Mouse (Mus musculus): ENCODE measurements around the gene Hsd3b7.

Hsd3b7 gene

GRCm38 (mm10) chr7:127800435-127801009 is at the start of gene Hsd3b7:
Hsd3b7 (plus strand) TSS chr7:127800604.
- DNase-seq (ENCODE audit: low read depth, low spot score), result no peak

GRCm38 (mm10) chr7:127751619-127752018 is 48.8 kb upstream of the Hsd3b7 start:
- DNase-seq (ENCODE audit: low read depth, low spot score), result no peak

- DNase-seq (ENCODE audit: low read depth, low spot score), result no peak
These were observed 48.3 kb upstream of the Hsd3b7 start for GRCm38 (mm10) chr7:127752069-127752468.

- DNase-seq (ENCODE audit: low read depth, low spot score), result no peak
These were observed 47.2 kb upstream of the Hsd3b7 start for GRCm38 (mm10) chr7:127753158-127753557.

GRCm38 (mm10) chr7:127753741-127754140 is 46.7 kb upstream of the Hsd3b7 start:
- no peak for DNase-seq (ENCODE audit: low read depth, low spot score)

- no peak for DNase-seq (ENCODE audit: low read depth, low spot score)
These were observed 40.7 kb upstream of the Hsd3b7 start for GRCm38 (mm10) chr7:127759716-127760115.

- DNase-seq (ENCODE audit: low read depth, low spot score), result no peak
These were observed 39.9 kb upstream of the Hsd3b7 start for GRCm38 (mm10) chr7:127760478-127760877.

GRCm38 (mm10) chr7:127761026-127761425 is 39.4 kb upstream of the Hsd3b7 start:
- DNase-seq (ENCODE audit: low read depth, low spot score), result no peak

- no peak for DNase-seq (ENCODE audit: low read depth, low spot score)
These were observed 36.8 kb upstream of the Hsd3b7 start for GRCm38 (mm10) chr7:127763642-127764041.

- no peak for DNase-seq (ENCODE audit: low read depth, low spot score)
These were observed 34.6 kb upstream of the Hsd3b7 start for GRCm38 (mm10) chr7:127765756-127766155.

- no peak for DNase-seq (ENCODE audit: low read depth, low spot score)
These were observed 33.4 kb upstream of the Hsd3b7 start for GRCm38 (mm10) chr7:127766851-127767609.

- no peak for DNase-seq (ENCODE audit: low read depth, low spot score)
These were observed 32.6 kb upstream of the Hsd3b7 start for GRCm38 (mm10) chr7:127767671-127768345.

- DNase-seq (ENCODE audit: low read depth, low spot score), result no peak
These were observed 31.9 kb upstream of the Hsd3b7 start for GRCm38 (mm10) chr7:127768346-127768996.

- peak; percentile 93 for DNase-seq (ENCODE audit: low read depth, low spot score)
These were observed 31.3 kb upstream of the Hsd3b7 start for GRCm38 (mm10) chr7:127768997-127769593.

GRCm38 (mm10) chr7:127769651-127770038 is 30.8 kb upstream of the Hsd3b7 start, which contains the start of gene Orai3:
Orai3 (plus strand) TSS chr7:127769815.
- no peak for DNase-seq (ENCODE audit: low read depth, low spot score)

- no peak for DNase-seq (ENCODE audit: low read depth, low spot score)
These were observed 30.1 kb upstream of the Hsd3b7 start for GRCm38 (mm10) chr7:127770039-127770905.

GRCm38 (mm10) chr7:127771262-127771661 is 29.1 kb upstream of the Hsd3b7 start:
- DNase-seq (ENCODE audit: low read depth, low spot score), result no peak

GRCm38 (mm10) chr7:127772080-127772479 is 28.3 kb upstream of the Hsd3b7 start:
- DNase-seq (ENCODE audit: low read depth, low spot score), result no peak

GRCm38 (mm10) chr7:127772557-127772956 is 27.8 kb upstream of the Hsd3b7 start:
- DNase-seq (ENCODE audit: low read depth, low spot score), result no peak

- no peak for DNase-seq (ENCODE audit: low read depth, low spot score)
These were observed 26.6 kb upstream of the Hsd3b7 start for GRCm38 (mm10) chr7:127773664-127774384.
